Comparison of ENCODE assay signal across 8 mouse cellular contexts in genomic region chr6:87040971-87041370, GRCm38 (mm10). TPM values are rescaled to one million over a fixed set of nuclear protein-coding genes. Genes with fewer than 3 reads are reported as not detected.
DNase-seq lines count a peak whose midpoint lies in the region; ATAC-seq lines count a peak whose summit lies in the region.

No protein-coding gene starts in this region.

- H3K4me3 ChIP-seq in kidney, embryonic 16.5 days (ENCODE audit: low read length): no peak overlapping the region
- H3K4me3 ChIP-seq in embryonic facial prominence, embryonic 15.5 days (replicated peaks): no peak overlapping the region
- H3K4me3 ChIP-seq in neural tube, embryonic 15.5 days (replicated peaks): no peak overlapping the region
- no peak overlapping the region for H3K4me3 ChIP-seq in forebrain, embryonic 14.5 days (ENCODE audit: low read depth, low read length)

- 79% methylated on average over 4 of the region's 4 CpGs for WGBS in kidney, embryonic 16.5 days
- 66% methylated on average over 4 of the region's 4 CpGs for whole genome bisulfite sequencing in embryonic facial prominence, embryonic 15.5 days
- WGBS in neural tube, embryonic 15.5 days: 83% methylated on average over 4 of the region's 4 CpGs
- 83% methylated on average over 4 of the region's 4 CpGs for WGBS in forebrain, embryonic 14.5 days

- no peak for ATAC-seq in kidney, embryonic 16.5 days (ENCODE audit: low FRiP score, low TSS enrichment)
- ATAC-seq in embryonic facial prominence, embryonic 15.5 days (ENCODE audit: insufficient number of reproducible peaks, low FRiP score, low TSS enrichment, low read depth): no peak
- no peak for ATAC-seq in neural tube, embryonic 15.5 days (ENCODE audit: low FRiP score)
- no peak for ATAC-seq in forebrain, embryonic 14.5 days

- no peak overlapping the region for H3K9ac ChIP-seq in kidney, embryonic 16.5 days (replicated peaks; ENCODE audit: low read length)
- no peak overlapping the region for H3K9ac ChIP-seq in embryonic facial prominence, embryonic 15.5 days
- H3K9ac ChIP-seq in neural tube, embryonic 15.5 days (replicated peaks): no peak overlapping the region
- H3K9ac ChIP-seq in forebrain, embryonic 14.5 days (ENCODE audit: low read length): no peak overlapping the region

- H3K27me3 ChIP-seq in kidney, embryonic 16.5 days (ENCODE audit: insufficient read depth, low read length): no peaks in the 10 kb centered on the region
- no peaks in the 10 kb centered on the region for H3K27me3 ChIP-seq in embryonic facial prominence, embryonic 15.5 days
- H3K27me3 ChIP-seq in neural tube, embryonic 15.5 days (replicated peaks): no peaks in the 10 kb centered on the region
- H3K27me3 ChIP-seq in forebrain, embryonic 14.5 days (replicated peaks; ENCODE audit: control insufficient read depth, insufficient read depth, low read length): no peaks in the 10 kb centered on the region

- peaks cover 16% of the 10 kb centered on the region for H3K4me1 ChIP-seq in kidney, embryonic 16.5 days (ENCODE audit: insufficient read depth, low read length)
- peaks cover 21% of the 10 kb centered on the region for H3K4me1 ChIP-seq in embryonic facial prominence, embryonic 15.5 days
- peaks cover 22% of the 10 kb centered on the region for H3K4me1 ChIP-seq in neural tube, embryonic 15.5 days
- peaks cover 10% of the 10 kb centered on the region for H3K4me1 ChIP-seq in forebrain, embryonic 14.5 days (ENCODE audit: control insufficient read depth, insufficient read depth, low read length)

- no peaks in the 10 kb centered on the region for H3K9me3 ChIP-seq in kidney, embryonic 16.5 days (ENCODE audit: low read length)
- no peaks in the 10 kb centered on the region for H3K9me3 ChIP-seq in embryonic facial prominence, embryonic 15.5 days (replicated peaks)
- no peaks in the 10 kb centered on the region for H3K9me3 ChIP-seq in neural tube, embryonic 15.5 days (replicated peaks)
- H3K9me3 ChIP-seq in forebrain, embryonic 14.5 days (replicated peaks; ENCODE audit: control insufficient read depth, low read length): peaks cover 5% of the 10 kb centered on the region

- no peaks in the 10 kb centered on the region for H3K36me3 ChIP-seq in kidney, embryonic 16.5 days (ENCODE audit: insufficient read depth, low read length)
- no peaks in the 10 kb centered on the region for H3K36me3 ChIP-seq in embryonic facial prominence, embryonic 15.5 days
- no peaks in the 10 kb centered on the region for H3K36me3 ChIP-seq in neural tube, embryonic 15.5 days
- H3K36me3 ChIP-seq in forebrain, embryonic 14.5 days (ENCODE audit: control insufficient read depth, insufficient read depth, low read length): no peaks in the 10 kb centered on the region

- H3K27ac ChIP-seq in kidney, embryonic 16.5 days (ENCODE audit: low read length): 0 out of 2 replicates have a peak overlapping the region, but pooled peaks have one; percentile 99
- H3K27ac ChIP-seq in embryonic facial prominence, embryonic 15.5 days (replicated peaks): peak overlapping the region; percentile 100
- peak overlapping the region; percentile 64 for H3K27ac ChIP-seq in neural tube, embryonic 15.5 days (replicated peaks)
- H3K27ac ChIP-seq in forebrain, embryonic 14.5 days (ENCODE audit: low read depth, low read length): no peak overlapping the region

- no peak for DNase-seq in kidney, adult 9 months
- DNase-seq in Muller cell, postnatal 12 days (ENCODE audit: inconsistent ontology term): peak; percentile 58
- no peak for DNase-seq in urinary bladder, postnatal 36 days (ENCODE audit: low spot score in 2 of 2)
- no peak for DNase-seq in frontal cortex, postnatal 14 days (ENCODE audit: low spot score in 2 of 2)
- DNase-seq in forebrain, embryonic 14.5 days (ENCODE audit: low spot score): no peak

- no peak overlapping the region for H3K4me2 ChIP-seq in kidney, embryonic 16.5 days (replicated peaks; ENCODE audit: low read depth, low read length)
- H3K4me2 ChIP-seq in embryonic facial prominence, embryonic 15.5 days (replicated peaks): no peak overlapping the region
- no peak overlapping the region for H3K4me2 ChIP-seq in neural tube, embryonic 15.5 days
- H3K4me2 ChIP-seq in forebrain, embryonic 14.5 days (ENCODE audit: low read length): no peak overlapping the region

RNA-seq across cellular contexts. Expression of gene Gfpt1, which starts 1.7 kb away (rescaled TPM):
- 18.1 and 20.7 TPM in 2 replicates for polyA plus RNA-seq in kidney, embryonic 16.5 days (2015; fragmentation: Nextera tagmentation; extraction: Ambion mirVana)
- 19.0 and 20.4 TPM in 2 replicates for polyA plus RNA-seq in embryonic facial prominence, embryonic 15.5 days (2015; fragmentation: Nextera tagmentation; extraction: Ambion mirVana)
- polyA plus RNA-seq in neural tube, embryonic 15.5 days (2015; fragmentation: Nextera tagmentation; extraction: Ambion mirVana): 19.9 and 20.5 TPM in 2 replicates
- polyA plus RNA-seq in forebrain, embryonic 14.5 days (2014; fragmentation: Nextera tagmentation; extraction: Ambion mirVana): 18.2 and 21.3 TPM in 2 replicates

RNA-seq across cellular contexts. Expression of gene Nfu1, which starts 31.9 kb away (rescaled TPM):
- polyA plus RNA-seq in kidney, embryonic 16.5 days (2015; fragmentation: Nextera tagmentation; extraction: Ambion mirVana): 97.9 and 99.2 TPM in 2 replicates
- 90.6 and 95.3 TPM in 2 replicates for polyA plus RNA-seq in embryonic facial prominence, embryonic 15.5 days (2015; fragmentation: Nextera tagmentation; extraction: Ambion mirVana)
- polyA plus RNA-seq in neural tube, embryonic 15.5 days (2015; fragmentation: Nextera tagmentation; extraction: Ambion mirVana): 153 and 155 TPM in 2 replicates
- 111 and 112 TPM in 2 replicates for polyA plus RNA-seq in forebrain, embryonic 14.5 days (2014; fragmentation: Nextera tagmentation; extraction: Ambion mirVana)
